Mouse (Mus musculus) lung, embryonic 16.5 days (tissue): Measurements from ENCODE around the gene Lamb1. TPM values are rescaled to one million over a fixed set of nuclear protein-coding genes. Genes with fewer than 3 reads are reported as not detected.

ENCODE experiments used
- ATAC-seq: fragments of 200-750 bp; cut with Nextera tagmentation; 2 replicates; pipeline ENCODE4 v1.8.0; 2017; ENCODE audit warnings: low read depth, mild to moderate bottlenecking, moderate library complexity
- H3K27ac ChIP-seq: fragments of 300-500 bp; sonication (generic); 2 replicates; pipeline ENCODE4 v1.5.1; 2014; ENCODE audit warnings: mild to moderate bottlenecking, control low read depth, low read length
- H3K27me3 ChIP-seq: fragments of 300-500 bp; sonication (generic); 2 replicates; pipeline ENCODE4 v1.6.1; 2014; ENCODE audit warnings: low read depth, low read length, mixed read lengths; ENCODE audit not compliant: control insufficient read depth, insufficient read depth
- H3K36me3 ChIP-seq: fragments of 300-500 bp; sonication (generic); 2 replicates; pipeline ENCODE4 v1.6.1; 2014; ENCODE audit warnings: low read length; ENCODE audit not compliant: control insufficient read depth, insufficient read depth
- H3K4me1 ChIP-seq: fragments of 300-500 bp; sonication (generic); replicated peaks from 2 replicates; pipeline ENCODE4 v1.6.1; 2014; ENCODE audit warnings: low read length, mixed read lengths; ENCODE audit not compliant: control insufficient read depth, insufficient read depth
- H3K4me2 ChIP-seq: fragments of 300-500 bp; sonication (generic); 2 replicates; pipeline ENCODE4 v1.6.1; 2014; ENCODE audit warnings: low read depth, low read length, control low read depth
- H3K4me3 ChIP-seq: fragments of 300-500 bp; sonication (generic); 2 replicates; pipeline ENCODE4 v1.5.1; 2014; ENCODE audit warnings: mild to moderate bottlenecking, low read length, control low read depth
- H3K9ac ChIP-seq: fragments of 300-500 bp; sonication (generic); 2 replicates; pipeline ENCODE4 v1.6.1; 2014; ENCODE audit warnings: low read length, control low read depth
- H3K9me3 ChIP-seq: fragments of 300-500 bp; sonication (generic); 2 replicates; pipeline ENCODE4 v1.6.1; 2016; ENCODE audit warnings: low read length; ENCODE audit not compliant: control insufficient read depth
- WGBS: fragments of 180-500 bp; shearing (Covaris S2); extraction: QIAGEN DNeasy Blood & Tissue Kit; methylation state at CpG from one replicate; pipeline ENCODE4 v1.1.7; 2014; 5-methylcytosine and 5-hydroxymethylcytosine counted together
- polyA plus RNA-seq: library from polyadenylated mRNA; unstranded; fragments of >200 nt; fragmentation: Nextera tagmentation; extraction: Ambion mirVana; gene quantifications from 2 replicates; pipeline ENCODE4 v1.2.1, GENCODE M21; 2015

Gene Lamb1
- polyA plus RNA-seq, 1 experiment from 2014 or later, result 131 TPM

DNA sequence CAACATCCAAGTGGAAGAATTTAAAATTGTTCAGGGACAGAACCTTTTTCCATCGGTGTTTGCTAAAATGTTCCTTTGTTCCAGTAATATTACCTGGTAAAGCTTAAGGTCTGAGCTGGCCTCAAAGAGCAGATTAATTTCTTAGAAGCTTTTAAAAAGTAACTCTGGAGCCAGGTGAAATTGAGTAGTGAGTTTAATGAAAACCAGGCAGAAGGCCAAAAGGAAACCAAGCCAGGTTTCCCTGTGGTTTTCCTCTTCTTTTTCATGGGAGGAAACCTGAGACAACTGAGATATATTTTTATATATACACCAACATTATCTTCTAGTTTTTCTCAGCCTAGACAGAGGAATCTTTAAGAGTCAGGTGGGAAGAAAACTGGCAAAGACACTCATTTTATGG, 56.5 kb downstream of the Lamb1 start:
- 95% methylated on average over 1 of the region's 1 CpGs for WGBS
- H3K9ac ChIP-seq, result no peak overlapping the region
- H3K27me3 ChIP-seq, result no peaks in the 10 kb centered on the region
- H3K4me2 ChIP-seq, result no peak overlapping the region
- no peaks in the 10 kb centered on the region for H3K9me3 ChIP-seq
- no peak overlapping the region for H3K4me3 ChIP-seq
- H3K27ac ChIP-seq, result no peak overlapping the region
- H3K4me1 ChIP-seq, result no peaks in the 10 kb centered on the region
- ATAC-seq, result no peak
- H3K36me3 ChIP-seq, result peaks cover 44% of the 10 kb centered on the region

GRCm38 (mm10) chr12:31323136-31323695, 58.2 kb downstream of the Lamb1 start:
- Histone ChIP-seq H3K4me1 (no peaks in the 10 kb centered on the region), H3K4me2 (no peak overlapping the region), H3K36me3 (peaks cover 45% of the 10 kb centered on the region), H3K27me3 (no peaks in the 10 kb centered on the region), H3K9ac (no peak overlapping the region), H3K4me3 (no peak overlapping the region), H3K27ac (no peak overlapping the region), H3K9me3 (no peaks in the 10 kb centered on the region)
- 81% methylated on average over 9 of the region's 9 CpGs for WGBS
- no peak for ATAC-seq

DNA sequence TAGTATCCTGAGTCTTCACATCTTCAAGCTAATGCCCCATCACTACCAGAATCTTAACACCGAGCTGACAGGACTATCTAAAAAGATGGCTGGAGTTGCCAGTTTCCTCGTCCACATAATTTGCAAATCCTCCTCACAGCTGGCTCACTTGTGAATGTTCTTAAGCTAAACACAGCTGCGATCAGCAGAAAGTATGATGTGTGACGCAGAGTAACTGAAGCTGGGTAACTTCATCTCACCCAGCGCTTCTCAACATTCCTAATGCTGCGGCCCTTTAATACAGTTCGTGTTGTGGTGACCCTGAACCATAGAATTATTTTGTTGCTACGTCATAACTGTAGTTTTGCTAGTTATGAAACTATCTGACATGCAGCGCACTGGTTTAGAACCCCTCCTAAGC, 62.1 kb downstream of the Lamb1 start:
- no peaks in the 10 kb centered on the region for H3K4me1 ChIP-seq
- no peak overlapping the region for H3K27ac ChIP-seq
- H3K4me2 ChIP-seq, result no peak overlapping the region
- H3K9ac ChIP-seq, result no peak overlapping the region
- peaks cover 59% of the 10 kb centered on the region for H3K36me3 ChIP-seq
- H3K27me3 ChIP-seq, result no peaks in the 10 kb centered on the region
- no peaks in the 10 kb centered on the region for H3K9me3 ChIP-seq
- 83% methylated on average over 9 of the region's 9 CpGs for WGBS
- no peak overlapping the region for H3K4me3 ChIP-seq
- no peak for ATAC-seq

DNA sequence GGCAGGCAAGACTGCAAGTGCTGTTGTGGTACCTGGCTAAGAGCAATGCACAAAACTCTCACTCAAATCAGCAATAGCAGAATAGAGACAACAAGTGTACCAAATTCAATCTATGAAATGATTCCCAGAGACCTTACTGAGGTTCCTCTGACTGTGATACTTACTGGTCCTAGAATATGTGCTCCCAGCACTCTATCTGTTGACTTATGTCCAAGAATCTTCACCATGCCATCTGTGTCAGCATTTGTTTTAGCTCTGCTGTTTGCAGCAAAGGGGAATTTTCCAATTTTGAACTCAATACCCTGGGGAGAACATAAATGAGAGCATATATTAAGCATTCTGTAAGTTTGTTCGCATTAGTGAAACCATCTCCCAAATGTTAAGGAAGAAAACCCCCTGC, 68.2 kb downstream of the Lamb1 start:
- H3K27ac ChIP-seq, result no peak overlapping the region
- no peak for ATAC-seq
- no peaks in the 10 kb centered on the region for H3K9me3 ChIP-seq
- no peak overlapping the region for H3K4me3 ChIP-seq
- H3K4me1 ChIP-seq, result no peaks in the 10 kb centered on the region
- peaks cover 58% of the 10 kb centered on the region for H3K36me3 ChIP-seq
- H3K4me2 ChIP-seq, result no peak overlapping the region
- 84% methylated on average over 1 of the region's 1 CpGs for WGBS
- no peak overlapping the region for H3K9ac ChIP-seq
- no peaks in the 10 kb centered on the region for H3K27me3 ChIP-seq

GRCm38 (mm10) chr12:31350191-31350943, 85.3 kb downstream of the Lamb1 start:
- no peaks in the 10 kb centered on the region for H3K27me3 ChIP-seq
- peaks cover 8% of the 10 kb centered on the region for H3K36me3 ChIP-seq
- H3K4me2 ChIP-seq, result peak overlapping the region; percentile 79
- H3K9me3 ChIP-seq, result no peaks in the 10 kb centered on the region
- H3K4me1 ChIP-seq, result peaks cover 7% of the 10 kb centered on the region
- H3K27ac ChIP-seq, result no peak overlapping the region
- no peak for ATAC-seq
- peak overlapping the region; percentile 90 for H3K9ac ChIP-seq
- H3K4me3 ChIP-seq, result peak overlapping the region; percentile 88
- WGBS, result 19% methylated on average over 15 of the region's 15 CpGs

- H3K4me1 ChIP-seq, result peaks cover 7% of the 10 kb centered on the region
- peak within 1 kb of the TSS; percentile 90 for H3K9ac ChIP-seq
- H3K9me3 ChIP-seq, result no peaks in the 10 kb centered on the region
- H3K4me3 ChIP-seq, result peak within 1 kb of the TSS; percentile 88
- H3K36me3 ChIP-seq, result peaks cover 8% of the 10 kb centered on the region
- H3K4me2 ChIP-seq, result peak within 1 kb of the TSS; percentile 79
- H3K27ac ChIP-seq, result peak within 1 kb of the TSS; percentile 73; the same call in 1 of the 2 replicates
- no peaks in the 10 kb centered on the region for H3K27me3 ChIP-seq
- WGBS, result 7% methylated on average over 50 of the region's 66 CpGs
- ATAC-seq, result peak; percentile 100
Measured at GRCm38 (mm10) chr12:31350944-31351928, 86.2 kb downstream of the Lamb1 start, which contains the start of gene Dld. Dld (minus strand) TSS chr12:31351453.

- H3K27me3 ChIP-seq, result no peaks in the 10 kb centered on the region
Measured at GRCm38 (mm10) chr12:31366428-31366827, 101.4 kb downstream of the Lamb1 start.

GRCm38 (mm10) chr12:31367721-31368120, 102.7 kb downstream of the Lamb1 start:
- Histone ChIP-seq H3K27ac (no peak overlapping the region), H3K36me3 (no peaks in the 10 kb centered on the region), H3K9me3 (no peaks in the 10 kb centered on the region), H3K4me1 (no peaks in the 10 kb centered on the region; the same call in 1 of the 2 replicates), H3K4me2 (no peak overlapping the region), H3K4me3 (no peak overlapping the region), H3K9ac (no peak overlapping the region), H3K27me3 (no peaks in the 10 kb centered on the region)
- 88% methylated on average over 5 of the region's 5 CpGs for WGBS
- no peak for ATAC-seq

More at GRCm38 (mm10) chr12:31366428-31366827, 101.4 kb downstream of the Lamb1 start:
- no peak overlapping the region for H3K4me3 ChIP-seq
- H3K4me2 ChIP-seq, result no peak overlapping the region
- H3K36me3 ChIP-seq, result no peaks in the 10 kb centered on the region
- no peak overlapping the region for H3K9ac ChIP-seq
- H3K4me1 ChIP-seq, result no peaks in the 10 kb centered on the region
- H3K27ac ChIP-seq, result no peak overlapping the region
- no peaks in the 10 kb centered on the region for H3K9me3 ChIP-seq
- WGBS, result 55% methylated on average over 3 of the region's 3 CpGs
- ATAC-seq, result no peak

- ATAC-seq, result no peak
- H3K36me3 ChIP-seq, result no peaks in the 10 kb centered on the region
- no peaks in the 10 kb centered on the region; the same call in 1 of the 2 replicates for H3K4me1 ChIP-seq
- no peaks in the 10 kb centered on the region for H3K9me3 ChIP-seq
- H3K27ac ChIP-seq, result no peak overlapping the region
- no peak overlapping the region for H3K4me3 ChIP-seq
- no peak overlapping the region for H3K4me2 ChIP-seq
- H3K27me3 ChIP-seq, result no peaks in the 10 kb centered on the region
- no peak overlapping the region for H3K9ac ChIP-seq
- WGBS, result 84% methylated on average over 1 of the region's 1 CpGs
Measured at GRCm38 (mm10) chr12:31369118-31369517, 104.1 kb downstream of the Lamb1 start.
